Mouse (Mus musculus) 416B (cell line): ENCODE data around the gene Zfp365.
A peak's percentile ranks its signal among the peaks of the same experiment; 100 is the strongest.

Experiments used
- DNase-seq: peaks from one replicate; pipeline ENCODE4 v3.0.0; 2011; ENCODE audit warnings: low read depth

The Zfp365 gene

GRCm38 (mm10) chr10:67841596-67841995 is 70.9 kb downstream of the Zfp365 start:
- no peak for DNase-seq

GRCm38 (mm10) chr10:67840735-67841134 is 71.7 kb downstream of the Zfp365 start:
- peak; percentile 15 for DNase-seq

GRCm38 (mm10) chr10:67839156-67839555 is 73.3 kb downstream of the Zfp365 start:
- DNase-seq = no peak

- DNase-seq = no peak
Observed at GRCm38 (mm10) chr10:67836426-67836825, 76.0 kb downstream of the Zfp365 start.
